Mouse (Mus musculus): ENCODE data around the gene Mtus2.
"Not testable (repeated sequence)": the region's sequence is repeated elsewhere in the genome, so short reads cannot be mapped to it uniquely, and the experiment has no call there.

The Mtus2 gene

DNA sequence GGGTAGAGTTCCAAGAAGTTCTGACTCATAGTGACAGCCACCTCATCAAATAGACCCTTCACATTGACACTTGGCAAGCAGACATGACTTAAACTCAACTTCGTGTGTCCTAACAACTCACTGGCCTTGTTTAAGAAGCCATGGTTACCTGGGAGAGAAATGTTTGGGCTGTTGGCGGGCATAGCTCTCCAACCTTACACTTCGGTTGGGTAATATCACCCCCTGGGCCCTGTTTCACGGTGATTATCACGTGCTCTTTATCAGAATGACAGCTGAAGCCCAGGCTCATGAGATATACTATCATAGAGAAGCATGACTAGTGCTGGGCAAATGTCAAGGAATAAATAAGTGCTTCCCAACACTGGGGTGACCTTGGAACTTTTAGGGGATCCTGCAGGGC lies 323.2 kb downstream of the Mtus2 start:
- no peak for DNase-seq (ENCODE audit: low spot score in 2 of 2)

DNA sequence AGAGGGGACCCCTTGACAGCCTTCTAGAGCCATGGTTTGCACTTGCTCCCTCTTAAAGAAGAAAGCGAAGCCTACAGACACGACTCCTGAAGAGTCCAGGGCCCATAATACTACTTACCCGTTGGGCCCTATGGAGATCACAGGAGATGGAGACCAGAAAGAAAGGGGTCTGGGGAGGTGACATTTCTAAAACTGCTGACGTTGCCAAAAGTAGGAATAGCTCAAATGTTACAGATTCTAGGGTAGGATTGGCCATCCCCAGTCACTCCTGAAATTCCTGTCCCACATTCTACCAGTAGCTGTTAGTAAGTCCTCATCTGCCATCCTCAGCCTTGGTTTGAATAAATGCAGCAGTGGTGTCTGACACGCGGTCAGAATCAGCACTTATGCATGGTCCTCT lies 325.0 kb downstream of the Mtus2 start:
- no peak for DNase-seq (ENCODE audit: low spot score in 2 of 2)

DNA sequence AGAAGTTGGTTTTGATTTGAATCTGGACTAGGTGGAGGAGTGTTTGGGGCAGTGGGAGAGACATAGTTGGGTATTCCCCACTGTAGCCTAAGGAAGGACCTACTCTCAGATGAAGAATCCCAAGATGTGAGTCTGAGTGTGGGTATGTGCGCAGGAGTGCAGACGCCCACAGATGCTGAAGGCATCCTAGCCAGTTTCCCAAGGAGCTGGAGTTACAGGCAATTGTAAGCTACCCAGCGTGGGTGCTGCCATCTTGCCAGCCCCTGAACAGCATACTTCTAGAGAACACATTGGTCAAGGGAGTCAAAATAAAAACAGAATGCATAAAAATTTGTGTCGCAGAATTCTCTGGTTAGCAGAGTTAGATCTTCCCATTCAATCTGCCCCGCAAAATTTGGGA lies 325.5 kb downstream of the Mtus2 start:
- no peak for DNase-seq (ENCODE audit: low spot score in 2 of 2)

DNA sequence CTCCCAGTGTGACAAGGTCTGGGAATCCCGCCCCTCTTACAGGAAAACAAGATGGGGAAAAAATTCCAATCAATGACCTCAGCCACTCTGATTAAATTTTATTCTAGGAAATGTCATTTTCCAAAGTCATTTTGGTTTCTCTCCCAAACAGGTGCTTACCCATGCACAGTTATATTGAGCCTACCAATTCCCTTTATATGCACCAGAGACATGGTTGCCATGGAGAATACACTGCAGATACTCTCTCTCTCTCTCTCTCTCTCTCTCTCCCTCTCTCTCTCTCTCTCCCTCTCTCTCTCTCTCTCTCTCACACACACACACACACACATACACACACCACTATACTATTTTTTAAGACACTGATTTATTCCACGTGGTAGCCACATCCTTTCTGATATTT lies 326.1 kb downstream of the Mtus2 start:
- no peak for DNase-seq (ENCODE audit: low spot score in 2 of 2)

DNA sequence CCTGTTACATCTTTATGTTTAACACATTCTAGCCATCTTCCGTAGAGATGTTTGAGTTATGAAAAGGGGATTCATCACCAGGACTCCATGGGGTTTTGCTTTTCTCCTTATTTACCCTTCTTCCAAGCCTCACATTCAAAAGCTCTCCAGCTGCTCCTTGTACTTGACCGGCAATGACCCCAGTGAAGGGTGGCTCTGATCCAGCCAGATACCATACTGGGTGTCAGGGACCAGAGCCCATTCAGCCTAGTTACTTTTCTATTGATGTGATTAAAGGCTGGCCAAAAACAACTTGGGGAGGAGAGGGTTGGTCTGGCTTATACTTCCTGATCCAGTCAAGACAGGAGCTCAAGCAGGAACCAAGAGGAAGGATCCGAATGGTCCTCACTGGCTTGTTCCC lies 326.5 kb downstream of the Mtus2 start:
- no peak for DNase-seq (ENCODE audit: low spot score in 2 of 2)

DNA sequence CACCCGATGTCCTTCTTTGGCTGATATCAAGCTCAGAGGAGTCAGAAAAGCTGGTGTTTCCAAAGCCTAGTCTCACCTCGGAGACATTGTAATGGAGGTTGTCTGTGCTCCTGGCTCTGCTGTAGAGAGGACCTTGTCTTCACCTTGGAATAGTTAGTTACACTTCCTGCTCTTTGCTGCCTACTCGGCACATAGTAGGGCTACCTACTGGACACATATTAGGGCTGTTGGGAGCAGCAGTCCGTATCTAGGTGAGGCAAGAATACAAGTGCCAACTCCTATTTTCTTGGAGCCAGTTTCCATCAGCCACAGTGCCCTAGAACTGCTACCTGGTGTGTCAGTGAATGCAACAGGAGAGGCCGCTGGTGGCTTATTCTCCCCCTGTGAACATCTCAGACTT lies 330.4 kb downstream of the Mtus2 start:
- DNase-seq (ENCODE audit: low spot score in 2 of 2) = no peak

DNA sequence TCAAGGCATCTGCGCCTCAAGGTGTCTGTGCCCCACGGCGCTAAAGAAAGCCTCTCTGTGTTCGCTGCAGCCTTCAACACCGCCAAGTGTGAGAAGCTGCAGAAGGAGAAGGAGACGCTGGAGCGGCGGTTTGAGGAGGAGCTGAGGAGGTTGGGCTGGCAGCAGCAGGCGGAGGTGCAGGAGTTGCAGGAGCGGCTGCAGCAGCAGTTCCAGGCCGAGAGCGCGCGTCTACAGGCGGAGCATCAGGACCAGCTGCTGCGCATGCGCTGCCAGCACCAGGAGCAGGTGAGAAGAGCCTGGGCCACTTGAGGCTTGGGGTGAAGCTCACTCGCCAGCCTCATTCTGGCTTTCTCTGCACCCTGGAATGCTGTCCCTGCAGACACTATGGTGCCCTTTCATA lies 331.7 kb downstream of the Mtus2 start:
- no peak for DNase-seq (ENCODE audit: low spot score in 2 of 2)

DNA sequence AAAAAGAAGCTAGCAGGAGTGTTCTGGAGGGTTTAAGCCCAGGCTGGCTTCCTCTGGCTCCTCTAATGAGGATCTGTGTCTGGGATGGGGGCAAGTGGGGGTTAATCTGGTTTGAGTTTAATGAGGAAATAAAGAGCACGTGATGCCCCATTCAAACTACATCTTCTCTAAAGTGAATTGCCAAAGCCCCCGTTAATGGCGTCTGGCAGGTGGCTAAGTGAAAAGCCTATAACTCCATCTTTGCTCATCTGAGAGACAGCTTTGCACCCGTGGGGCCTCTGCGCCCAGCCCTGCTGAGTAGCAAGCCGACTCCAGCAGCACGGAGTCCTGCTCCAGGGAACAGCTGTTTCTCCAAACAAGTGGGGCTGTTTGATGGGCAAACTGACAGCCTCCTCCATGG lies 332.8 kb downstream of the Mtus2 start:
- DNase-seq (ENCODE audit: low spot score in 2 of 2) = no peak

DNA sequence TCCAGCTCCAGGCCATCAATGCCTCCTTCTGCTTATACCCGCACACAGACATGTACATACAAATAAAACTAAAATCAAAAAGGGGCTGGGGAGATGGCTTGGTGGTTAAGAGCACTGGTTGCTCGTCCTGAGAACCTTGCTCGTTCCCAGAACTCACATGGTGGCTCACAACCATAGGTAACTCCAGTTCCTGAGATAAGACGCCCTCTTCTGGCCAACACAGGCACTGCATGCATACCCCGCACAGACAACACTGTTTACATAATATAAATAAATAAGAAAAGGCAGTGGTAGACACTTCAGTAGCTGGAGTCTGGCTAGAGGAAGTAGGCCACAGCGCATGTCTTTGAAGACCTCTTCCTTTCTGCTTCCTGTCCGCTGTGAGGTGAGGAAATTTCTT lies 335.7 kb downstream of the Mtus2 start:
- DNase-seq (ENCODE audit: low spot score in 2 of 2) = no peak

DNA sequence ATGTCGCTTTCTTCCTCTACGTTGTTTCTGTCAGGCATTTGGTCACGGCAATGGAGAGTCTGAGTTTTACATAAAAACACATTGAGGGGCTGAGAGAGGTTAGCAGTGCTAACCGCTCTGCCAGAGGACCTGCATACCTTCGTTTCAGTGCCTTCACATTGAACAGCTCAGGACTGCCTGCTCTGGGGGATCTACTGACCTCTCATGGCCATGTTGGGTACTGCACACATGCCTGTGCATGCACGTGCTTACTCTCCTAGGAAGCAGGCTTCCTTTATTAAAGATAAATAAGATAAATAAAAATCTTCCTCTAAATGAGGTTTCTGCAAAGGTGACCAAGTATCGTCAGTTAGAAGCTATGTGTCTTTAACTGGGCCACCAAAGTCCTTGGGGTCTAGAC lies 336.2 kb downstream of the Mtus2 start:
- peak in 1 of 2 experiments; percentile 24 for DNase-seq (ENCODE audit: low spot score in 2 of 2)

DNA sequence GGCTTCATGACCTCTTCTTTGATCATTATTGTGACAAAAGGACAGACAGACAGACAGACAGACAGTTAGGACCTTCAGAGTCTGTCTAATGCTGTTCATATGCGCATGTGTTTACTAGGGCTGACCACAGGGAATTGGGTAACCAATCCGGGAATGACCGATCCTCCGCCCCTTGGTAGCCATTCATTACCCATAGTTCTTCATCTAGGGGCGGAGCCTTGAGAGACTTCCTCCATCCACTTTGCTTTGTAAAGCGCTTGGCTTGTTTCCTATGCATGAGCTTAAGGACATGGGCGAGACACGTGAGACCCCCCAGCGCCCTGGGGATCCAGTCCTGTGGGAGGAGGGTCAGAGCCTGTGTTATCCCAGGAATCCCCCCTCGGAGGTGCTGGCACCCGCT lies 345.8 kb downstream of the Mtus2 start:
- DNase-seq (ENCODE audit: low spot score in 2 of 2) = no peak

DNA sequence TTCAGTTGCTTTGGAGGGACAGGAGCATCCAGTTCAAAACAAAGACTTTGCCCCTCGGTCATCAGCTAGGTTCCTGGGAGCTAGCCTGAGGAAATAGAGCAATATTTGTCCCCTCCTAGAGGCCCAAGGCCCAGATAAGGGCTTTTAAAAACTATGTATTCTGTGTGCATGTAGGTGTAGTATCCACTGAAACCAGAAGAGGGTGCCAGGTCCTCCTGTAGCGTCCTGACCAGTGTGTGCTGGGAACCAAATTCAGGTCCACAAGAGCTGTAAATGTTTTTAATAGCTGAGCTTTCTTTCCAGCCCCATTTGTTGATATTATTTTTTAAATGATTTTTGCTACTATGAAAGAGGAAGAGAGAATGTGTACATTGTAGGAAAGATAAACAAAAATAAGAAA lies 347.0 kb downstream of the Mtus2 start:
- DNase-seq (ENCODE audit: low spot score in 2 of 2) = no peak

DNA sequence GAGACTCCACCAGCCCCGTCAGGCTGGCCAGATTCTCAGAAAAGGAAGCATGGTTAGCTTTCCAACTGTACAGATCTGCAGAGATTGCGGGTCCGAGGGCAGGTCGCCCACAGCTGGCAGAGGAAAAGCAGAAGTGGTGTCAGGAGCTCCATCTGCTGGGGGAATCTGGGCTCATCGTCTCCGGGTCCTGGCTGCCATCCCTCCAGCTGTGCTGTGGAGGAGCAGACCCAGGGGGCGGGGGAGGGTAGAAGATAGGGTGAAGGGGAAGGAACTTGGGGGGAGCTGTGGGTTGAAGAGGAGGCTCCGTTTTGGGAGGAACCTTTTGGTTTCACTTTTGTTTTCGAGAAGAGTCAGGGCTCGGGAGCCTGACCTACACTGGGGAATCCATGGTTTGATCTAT lies 353.7 kb downstream of the Mtus2 start:
- no peak for DNase-seq (ENCODE audit: low spot score in 2 of 2)

DNA sequence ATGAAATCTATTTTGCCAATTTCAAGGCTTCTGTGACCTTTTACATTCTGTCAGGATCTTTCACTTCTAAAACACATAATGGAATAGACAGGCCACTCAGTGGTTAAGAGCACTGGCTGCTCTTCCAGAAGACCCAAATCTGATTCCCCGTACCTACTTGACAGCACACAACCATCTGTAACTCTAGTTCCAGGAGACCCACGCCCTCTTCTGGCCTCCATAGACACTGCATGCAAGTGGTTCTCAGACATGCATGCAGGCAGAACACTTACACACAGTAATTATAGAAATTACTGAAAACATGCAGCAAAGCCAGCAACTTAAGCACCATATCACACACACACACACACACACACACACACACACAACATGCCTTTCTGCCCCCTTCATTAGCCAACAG lies 355.3 kb downstream of the Mtus2 start:
- no peak for DNase-seq (ENCODE audit: low spot score in 2 of 2)

DNA sequence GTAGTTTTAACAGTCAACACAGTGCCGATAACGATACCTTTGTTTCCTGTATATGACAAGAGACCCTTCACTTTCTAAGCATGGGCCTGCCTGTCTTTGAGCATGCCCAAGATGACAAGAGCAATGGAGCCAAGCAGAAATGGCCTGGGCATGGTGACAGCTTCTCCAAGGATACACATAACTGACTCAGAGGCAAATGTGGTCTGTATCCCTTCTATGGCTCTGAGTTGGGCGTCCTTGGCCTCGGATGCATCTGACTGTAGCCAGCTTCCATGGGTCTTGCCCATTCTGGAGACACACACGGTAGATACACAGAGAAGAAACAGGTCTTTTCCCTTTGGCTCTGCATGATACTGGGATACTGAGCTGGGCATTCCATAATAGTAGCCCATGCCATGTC lies 357.8 kb downstream of the Mtus2 start:
- DNase-seq (ENCODE audit: low spot score in 2 of 2) = no peak

DNA sequence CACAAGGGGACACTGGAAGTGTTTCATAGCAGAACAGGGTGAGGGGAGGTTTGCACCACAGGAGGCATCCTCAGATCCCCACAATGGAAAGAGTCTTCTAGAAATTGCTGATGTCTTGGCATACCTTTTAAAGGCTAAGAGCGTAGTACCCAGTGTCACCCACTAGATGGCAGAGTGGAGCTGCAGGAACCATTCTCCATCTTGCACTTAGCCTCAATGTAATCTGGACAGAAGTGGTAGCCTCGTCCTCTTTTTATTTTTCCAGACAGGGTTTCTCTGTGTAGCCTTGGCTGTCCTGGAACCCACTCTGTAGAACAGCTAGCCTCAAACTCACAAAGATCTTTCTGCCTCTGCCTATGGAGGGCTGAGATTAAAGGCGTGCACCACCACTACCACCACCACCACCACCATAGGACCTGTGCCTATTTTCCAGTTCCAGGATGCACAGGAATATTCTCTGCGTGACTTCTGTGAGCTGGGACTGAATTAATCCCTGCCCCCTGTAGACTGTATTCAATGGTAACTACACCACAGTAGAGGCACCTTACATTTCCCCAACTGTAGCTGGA lies 368.3 kb downstream of the Mtus2 start:
- peak in 1 of 2 experiments; percentile 44 for DNase-seq (ENCODE audit: low spot score in 2 of 2)

DNA sequence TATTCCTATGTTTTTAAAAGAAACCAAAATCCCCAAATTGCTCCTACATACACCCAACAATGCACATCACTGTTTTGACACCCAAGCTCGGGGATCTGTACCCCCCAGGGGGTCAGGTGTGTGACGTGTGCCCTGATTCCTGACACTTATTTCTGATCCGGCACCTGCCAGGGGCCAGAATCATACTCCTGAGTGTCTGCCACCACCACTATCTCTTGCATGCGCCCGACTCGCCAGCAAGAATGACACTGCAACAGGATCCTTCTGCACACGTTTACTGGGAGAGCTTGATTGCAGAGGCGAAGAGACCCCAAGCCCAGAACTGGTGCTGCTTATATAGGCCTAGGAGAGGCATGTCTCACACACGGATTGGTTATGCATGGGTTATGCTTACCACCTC lies 369.2 kb downstream of the Mtus2 start:
- not testable (repeated sequence) for DNase-seq (ENCODE audit: low spot score in 2 of 2)

DNA sequence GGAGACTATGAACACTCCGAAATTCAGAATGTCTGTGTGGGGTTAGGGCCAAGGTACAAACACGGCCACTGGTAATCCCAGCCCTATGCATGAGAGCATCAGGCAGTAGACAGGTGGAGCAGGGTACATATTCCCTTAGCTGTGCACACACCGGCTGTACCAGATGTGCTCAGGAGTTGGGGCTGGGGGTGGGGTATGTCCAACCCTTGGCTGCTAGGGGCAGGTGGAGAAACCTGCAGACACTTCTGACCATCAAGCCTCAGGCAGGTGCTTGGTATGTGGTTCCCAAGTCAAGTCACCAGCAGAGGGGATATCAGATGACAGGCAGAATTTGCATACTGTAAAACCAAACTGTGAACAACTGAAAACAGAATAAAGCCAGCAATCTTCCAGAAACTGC lies 371.9 kb downstream of the Mtus2 start:
- DNase-seq (ENCODE audit: low spot score in 2 of 2) = no peak

DNA sequence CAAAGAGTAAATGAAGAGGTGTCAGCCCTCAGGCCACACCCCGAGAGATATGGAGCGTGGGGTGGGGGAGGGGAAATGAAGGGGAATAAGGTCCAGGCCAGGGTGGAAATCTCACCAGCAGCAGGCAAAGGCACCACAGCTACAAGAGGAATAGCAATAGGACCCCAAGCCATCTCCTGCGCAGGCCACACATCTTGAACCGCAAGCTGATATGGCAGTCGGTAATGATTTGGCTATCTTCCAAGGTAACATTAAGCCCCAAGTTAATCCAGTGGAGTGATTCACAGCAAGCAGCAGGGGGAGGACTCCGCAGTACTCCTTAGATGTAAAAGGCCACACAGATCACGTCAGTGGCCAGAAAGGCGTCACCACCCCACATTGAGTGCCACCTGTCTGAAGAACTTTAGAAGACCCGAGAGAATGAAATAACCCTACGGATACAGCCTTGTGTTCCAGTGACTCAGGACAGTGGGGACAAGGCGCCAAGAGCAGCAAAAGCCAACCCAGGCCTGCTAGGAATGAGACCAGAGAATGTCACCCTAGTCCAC lies 374.2 kb downstream of the Mtus2 start:
- no peak for DNase-seq (ENCODE audit: low spot score in 2 of 2)

DNA sequence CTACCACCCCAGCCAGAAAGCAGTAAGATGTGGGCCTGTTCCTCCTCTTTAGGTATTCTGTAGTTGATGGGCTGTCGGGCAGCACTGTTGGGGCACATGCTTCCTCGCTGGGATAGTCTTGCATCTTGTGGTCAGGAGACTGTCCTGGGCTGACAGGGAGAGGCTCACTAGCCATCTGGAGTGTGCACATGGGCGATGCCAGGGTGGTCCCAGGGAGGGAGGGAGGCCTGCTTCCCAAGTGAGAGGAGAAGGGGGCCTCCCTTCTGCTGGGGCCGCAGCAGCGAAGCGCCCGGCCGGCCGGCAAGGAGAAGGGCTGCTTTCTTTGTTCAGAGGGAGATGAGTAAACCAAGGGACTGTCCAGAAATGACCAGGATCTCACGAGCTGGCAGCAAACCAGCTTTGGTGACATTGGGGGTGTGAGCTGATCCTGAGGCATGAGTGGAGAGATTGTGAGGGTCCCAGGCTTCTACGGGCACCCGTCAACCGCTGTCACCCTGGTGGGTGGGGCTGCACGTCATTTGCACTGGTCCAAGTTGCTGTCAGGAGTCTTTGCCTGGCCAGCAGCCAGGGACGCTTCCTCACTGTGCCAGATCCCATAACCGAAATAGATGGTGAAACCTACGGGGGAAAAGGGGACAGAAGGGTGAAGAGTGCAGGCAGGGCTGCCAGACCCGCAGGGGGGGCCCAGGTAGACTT lies 375.0 kb downstream of the Mtus2 start:
- DNase-seq (ENCODE audit: low spot score in 2 of 2) = no peak

DNA sequence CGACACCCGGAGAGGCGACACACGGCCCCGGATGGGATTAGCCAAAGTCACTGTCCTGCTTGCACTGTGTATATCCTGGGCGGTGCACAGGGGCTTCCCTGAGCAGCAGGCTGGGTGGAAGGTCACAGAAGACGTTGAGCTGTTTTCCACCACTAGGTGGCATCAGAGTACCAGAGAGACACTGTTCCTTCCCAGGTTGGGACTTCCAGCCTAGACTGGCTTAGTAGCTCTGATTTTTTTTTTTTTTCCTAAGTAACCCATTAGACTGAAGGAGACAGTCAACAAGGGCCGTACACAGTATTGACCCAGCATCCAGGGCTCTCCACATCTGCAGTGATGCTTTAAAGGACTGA lies 375.5 kb downstream of the Mtus2 start:
- peak in 1 of 2 experiments; percentile 54 for DNase-seq (ENCODE audit: low spot score in 2 of 2)

DNA sequence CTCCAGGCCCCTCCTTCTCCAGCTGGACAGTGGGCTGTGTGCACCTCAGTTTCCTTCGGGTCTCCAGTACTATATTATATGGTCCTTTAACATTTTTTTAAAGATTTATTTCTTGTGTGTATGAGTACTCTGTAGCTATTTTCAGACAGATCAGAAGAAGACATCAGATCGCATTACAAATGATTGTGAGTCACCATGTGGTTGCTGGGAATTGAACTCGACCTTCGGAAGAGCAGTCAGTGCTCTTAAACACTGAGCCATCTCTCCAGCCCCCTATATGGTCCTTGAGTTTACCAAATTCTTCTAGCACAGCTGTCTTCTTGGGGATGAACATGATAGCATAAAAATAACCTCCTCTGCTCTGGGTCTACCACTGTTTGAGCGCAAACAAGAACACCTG lies 382.0 kb downstream of the Mtus2 start:
- DNase-seq (ENCODE audit: low spot score in 2 of 2) = no peak

DNA sequence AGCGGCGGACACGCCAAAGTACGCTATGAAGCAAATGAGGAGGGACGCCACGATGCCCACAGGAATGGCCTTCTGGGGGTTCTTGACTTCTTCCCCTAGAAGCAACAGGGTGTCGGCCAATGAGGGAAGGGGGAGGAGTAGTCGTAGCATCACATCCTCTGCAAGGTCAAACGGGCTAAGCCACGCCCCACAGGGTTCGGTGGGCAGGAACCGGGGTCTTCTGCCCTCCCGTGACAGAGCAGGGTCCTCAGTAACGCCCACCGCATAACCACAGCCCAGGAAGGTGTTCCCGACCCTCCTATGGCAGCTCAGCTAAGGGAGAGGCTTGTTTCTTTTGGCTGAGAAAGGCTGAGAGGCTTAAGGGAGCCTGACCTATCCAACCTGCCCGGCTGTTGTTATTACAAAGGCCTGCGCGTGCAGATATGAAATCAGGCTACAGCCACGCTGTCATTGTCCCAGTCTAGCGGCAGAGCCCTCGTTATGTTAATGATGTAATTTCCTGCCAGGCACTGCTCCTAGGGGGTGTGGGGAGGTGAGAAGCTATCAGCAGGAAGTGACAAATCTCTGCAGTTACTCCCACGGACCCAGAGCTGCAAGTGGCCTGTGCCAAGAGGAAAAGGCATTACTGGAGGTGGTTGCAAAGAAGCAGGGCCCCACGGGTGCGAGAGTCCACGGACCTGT lies 385.1 kb downstream of the Mtus2 start:
- no peak for DNase-seq (ENCODE audit: low spot score in 2 of 2)

All from spleen, postnatal 14 days (tissue).